Mouse (Mus musculus) right cerebral cortex, postnatal 10 days (tissue): Measurements from ENCODE around the gene Rhbdf1.

Experiments used
- DNase-seq, 2 experiments: peaks; one replicate each; pipeline ENCODE4 v3.0.0; 2021; ENCODE audit warnings: low spot score in 2 of 2

Gene Rhbdf1

DNA sequence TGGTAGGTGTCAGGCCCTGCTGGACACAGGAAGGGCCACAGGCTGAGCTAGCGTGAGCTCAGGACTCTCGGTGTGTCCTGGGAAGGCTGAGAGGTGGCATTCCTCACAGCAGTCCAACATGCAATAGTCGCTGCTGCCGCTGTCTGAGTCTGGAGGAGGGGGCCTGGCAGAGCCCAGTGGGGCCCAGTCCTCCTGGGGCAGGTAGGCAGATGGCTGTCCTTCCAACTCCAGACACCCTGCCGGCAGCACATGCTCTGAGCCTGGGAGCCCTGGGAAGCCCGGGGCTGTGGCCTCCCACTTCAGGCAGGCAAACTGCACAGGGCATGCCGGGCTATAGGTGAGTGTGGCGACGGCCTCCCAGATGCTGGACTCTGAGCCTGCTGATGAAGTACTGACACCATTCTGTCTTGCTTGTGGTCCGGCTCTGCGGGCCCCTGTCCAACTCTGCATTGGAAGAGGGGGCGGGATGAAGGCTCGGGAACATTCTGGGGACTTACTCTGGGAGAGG, 31.4 kb downstream of the Rhbdf1 start:
- no peak for DNase-seq

DNA sequence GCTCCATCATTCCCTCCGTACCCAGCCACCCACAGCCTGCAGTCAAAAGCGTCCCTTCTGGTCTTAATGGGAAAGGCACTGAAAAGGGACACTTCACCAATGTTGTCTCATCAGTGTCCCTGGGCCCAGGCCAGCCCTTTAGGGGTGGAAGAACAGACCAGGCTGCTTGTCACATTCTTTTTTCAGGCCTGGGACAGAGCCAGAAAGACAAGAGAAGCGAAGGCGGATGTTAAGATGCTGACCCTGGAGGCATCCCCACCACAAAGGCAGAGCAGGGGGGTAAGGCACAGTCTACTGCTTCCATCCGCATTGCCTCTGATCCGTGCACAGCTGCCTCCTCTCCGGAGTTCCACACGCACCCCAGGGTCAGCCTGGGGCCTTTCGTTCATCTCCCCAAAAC, 32.0 kb downstream of the Rhbdf1 start:
- no peak for DNase-seq

DNA sequence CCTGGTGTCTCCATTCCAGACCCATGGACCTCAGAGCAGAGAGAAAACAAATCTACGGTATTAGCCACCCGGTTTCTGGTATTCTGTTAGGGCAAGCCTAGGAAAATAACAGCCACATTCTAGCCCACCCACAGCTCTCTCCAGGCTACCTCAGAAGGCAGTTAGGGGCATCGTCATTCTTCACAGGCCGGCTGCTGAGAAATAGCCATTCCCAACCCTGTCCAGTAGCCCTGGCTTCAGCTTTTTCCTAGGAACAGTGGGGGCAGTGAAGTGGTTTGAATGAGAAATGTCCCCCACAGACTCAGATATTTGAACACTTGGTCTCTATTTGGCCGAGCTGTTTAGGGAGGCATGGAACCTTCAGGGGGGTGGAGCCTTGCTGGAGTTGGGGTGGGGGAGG, 32.7 kb downstream of the Rhbdf1 start:
- peak in 1 of 2 experiments; percentile 6 for DNase-seq

DNA sequence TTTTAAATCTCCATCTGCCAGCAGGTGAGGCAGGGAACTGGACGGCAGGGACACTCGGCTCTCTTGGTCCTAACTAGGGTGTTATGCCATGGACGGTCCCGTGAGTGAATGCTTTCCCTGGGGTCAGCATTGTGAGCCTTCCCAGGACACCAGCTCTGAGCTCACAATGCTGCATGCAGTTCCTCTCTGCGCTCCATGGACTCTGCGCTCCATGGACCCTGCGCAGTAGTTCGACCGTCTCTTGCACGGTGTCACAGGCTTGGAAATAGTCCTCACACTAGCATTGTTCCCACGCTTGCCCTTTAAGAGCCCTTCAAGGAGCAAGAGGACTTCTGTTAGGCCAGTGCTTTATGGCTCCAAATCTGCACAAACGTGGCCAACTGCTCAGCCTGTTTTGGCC, 33.2 kb downstream of the Rhbdf1 start:
- peak in 1 of 2 experiments; percentile 10 for DNase-seq

DNA sequence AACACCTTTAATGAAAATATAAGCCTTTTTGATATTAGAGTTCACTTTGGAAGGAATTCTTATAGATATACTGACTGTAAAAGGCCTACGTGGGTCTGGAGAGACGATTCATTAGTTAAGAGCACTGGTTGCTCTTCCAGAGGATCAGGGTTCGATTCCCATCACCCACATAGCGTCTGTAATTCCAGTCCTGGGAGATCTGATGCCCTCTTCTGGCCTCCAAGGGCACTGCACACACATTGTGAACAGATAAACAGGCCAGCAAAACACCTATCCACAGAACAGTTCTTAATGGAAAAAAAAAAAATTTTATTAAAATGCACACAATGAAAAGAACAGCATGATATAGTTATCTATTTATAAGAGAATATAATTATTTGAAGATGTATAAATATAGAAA, 34.8 kb downstream of the Rhbdf1 start:
- DNase-seq: peak in 1 of 2 experiments; percentile 11

DNA sequence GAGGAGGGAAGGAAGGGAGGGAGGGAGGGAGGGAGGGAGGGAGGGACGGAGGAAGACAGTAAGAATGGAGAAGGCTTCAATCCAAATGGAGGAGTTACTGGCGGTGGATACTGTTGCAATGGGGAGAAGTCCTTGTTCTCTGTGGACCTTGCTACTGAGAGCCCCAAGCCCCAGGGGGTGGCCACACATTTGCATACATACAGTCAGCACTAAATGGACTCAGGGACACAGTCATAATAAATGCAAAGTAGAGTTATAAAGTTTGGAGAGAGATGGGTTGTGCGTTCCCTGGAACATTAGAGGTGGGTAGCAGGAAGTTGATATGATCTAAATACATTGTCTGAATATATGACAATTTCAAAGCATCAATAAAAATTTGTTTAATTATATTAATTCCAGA, 36.1 kb downstream of the Rhbdf1 start:
- DNase-seq: peak in 1 of 2 experiments; percentile 2

DNA sequence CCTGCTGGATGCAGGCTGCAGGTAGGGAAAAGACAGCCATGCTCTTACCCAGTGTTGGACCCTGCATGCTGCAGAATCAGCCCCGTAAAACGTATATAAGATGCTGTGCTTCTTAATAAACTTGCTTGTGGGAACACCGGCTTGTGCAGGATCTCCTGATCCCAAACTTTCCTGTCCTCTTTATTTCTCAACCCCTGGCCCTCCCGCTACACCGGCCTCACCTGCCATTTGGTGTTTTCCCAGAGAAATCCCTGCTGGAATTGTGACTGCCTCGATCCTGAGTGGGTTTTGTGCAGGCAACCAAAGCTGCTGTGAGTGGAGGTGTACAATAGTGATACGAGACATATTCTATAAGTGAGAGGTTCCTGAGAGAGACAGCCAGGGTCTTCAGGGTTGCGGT, 37.6 kb downstream of the Rhbdf1 start:
- peak in 1 of 2 experiments; percentile 18 for DNase-seq

DNA sequence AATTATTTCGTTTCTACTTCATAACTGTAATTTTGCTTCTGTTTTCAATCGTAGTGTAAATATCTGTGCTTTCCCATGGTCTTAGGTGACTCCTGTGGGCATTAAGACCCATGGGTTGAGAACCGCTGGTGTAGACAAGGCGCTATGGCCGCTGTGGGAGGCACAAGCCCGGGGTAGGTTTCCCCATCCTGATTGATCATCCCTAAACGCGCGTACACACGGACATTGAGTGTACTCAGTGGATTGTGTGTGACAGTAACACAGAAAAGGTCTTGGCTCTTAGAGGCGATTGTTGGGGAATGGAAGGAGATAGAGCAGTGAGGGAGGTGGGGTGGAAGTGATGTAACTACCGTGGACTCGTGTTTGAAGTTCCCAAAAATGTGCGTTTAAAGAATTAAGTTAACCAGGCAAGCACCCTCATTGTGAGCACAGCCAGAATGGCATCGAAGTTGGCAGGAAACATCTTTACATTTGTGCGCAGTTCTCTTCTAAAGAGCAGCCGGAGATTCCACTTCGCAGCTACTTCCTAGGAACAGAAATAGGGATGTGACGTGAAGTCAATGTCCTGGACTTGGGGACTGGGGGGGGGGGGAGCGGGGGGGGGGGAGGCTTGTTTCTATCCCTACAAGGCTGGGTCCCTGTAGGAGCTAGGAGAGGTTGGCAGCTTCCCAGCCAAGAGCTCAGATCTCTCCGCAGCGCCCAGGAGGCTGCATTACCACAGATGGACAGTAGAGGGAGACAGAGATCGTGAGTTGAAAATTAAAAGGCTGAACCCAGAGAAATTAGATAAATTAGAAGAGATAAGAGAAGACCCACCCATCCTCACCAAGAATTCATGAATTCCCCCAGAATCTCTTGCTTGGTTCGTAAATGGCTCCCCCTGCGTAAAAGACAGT, 39.9 kb downstream of the Rhbdf1 start:
- DNase-seq: peak; percentile 90 to 94

DNA sequence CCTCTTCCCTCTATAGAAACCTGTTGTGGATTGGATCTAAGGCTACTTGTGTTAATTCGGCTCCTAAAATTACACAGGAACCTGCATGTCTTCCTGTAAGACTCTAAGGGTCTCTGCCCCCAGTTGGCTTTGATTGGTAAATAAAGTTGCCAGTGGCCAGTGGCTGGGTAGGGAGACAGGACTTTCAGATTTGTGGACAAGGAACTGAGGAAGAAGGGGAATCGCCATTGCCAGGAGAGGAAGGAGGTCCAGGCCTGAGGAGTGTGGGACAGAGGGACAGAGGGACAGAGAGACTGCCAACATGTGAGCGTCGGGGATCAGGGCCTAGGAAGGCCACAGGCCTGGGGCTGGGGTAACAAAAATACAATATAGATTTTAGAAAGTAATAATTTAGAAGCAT, 40.9 kb downstream of the Rhbdf1 start:
- peak in 1 of 2 experiments; percentile 6 for DNase-seq

DNA sequence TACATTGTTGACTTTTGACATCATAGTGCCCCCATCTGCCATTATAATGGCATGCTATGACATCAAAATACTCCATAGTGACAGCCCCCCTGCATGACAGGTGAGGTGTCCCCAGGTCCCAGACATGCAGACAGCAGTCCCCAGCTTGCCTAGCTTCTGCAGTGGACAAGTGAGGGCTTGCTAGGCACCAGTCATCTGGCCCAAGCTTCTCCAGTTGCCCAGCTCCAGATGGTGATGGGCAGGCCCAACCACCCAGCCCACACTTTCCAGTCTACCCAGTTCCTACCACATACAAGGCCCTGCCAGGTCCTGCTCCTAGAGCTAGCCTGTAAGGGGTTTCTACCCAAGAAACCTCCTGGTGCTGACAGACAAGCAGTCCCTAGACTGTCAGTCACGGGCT, 43.6 kb downstream of the Rhbdf1 start:
- peak in 1 of 2 experiments; percentile 8 for DNase-seq

DNA sequence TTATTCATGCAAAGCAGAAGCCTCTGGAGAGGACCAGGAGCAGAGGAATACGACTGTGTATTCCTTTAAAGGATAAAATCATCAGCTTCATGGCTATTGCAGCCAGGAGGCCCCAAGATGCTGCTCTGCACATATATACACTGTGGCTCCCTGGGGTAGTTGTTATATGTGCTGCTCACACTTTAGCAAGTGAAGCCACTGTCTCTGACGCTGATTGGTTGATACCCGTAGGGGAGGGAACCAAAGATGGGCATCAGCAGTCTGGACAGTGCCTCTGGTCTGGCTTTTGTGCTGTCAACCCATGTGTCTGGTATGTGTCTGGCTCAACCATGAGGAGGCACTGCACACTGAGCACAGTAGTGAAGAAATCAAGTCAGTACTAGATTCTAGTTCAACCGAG, 55.4 kb downstream of the Rhbdf1 start:
- peak; percentile 9 to 15 for DNase-seq

DNA sequence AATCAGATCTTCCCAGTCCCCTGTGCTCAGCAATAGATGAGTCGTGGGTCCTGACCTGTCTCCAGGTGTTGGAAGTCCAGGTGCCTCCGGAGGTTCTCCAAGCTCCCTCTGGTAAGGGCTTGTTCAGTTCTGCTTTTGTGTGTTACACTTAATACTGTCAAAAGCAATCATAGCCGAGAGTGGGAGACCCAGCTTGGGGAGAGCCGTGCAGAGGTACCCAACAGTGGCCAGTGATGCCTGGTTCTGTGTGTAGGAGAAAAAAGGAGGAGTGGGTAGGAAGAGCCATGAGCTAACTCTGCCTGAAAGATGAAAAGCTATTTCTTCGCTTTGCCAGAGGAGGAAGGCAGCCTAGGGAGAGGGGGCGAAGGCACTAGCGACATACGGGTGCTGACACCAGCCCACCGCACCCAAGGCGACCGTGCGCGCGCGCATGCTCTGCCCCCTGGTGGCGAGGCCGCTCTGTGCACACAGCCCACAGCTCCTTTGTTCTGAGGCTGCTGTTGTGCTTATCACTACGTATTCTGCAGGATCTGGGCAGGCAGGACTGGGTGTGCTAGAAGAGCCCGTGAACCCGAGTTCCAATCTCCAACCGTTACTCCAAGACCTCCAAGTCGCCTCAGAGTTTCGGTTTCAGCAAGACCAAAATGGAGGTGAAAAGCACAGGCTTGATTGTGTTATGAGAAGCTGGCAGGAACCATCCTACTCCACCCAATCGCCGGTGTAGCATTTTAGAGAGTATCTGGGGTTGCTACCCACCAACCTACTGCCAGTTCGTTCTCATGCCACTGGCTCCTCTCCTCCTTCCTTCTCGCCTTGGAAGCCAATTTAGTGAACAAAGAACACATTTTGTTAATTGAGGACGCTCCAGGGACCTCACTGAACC, 59.9 kb downstream of the Rhbdf1 start:
- peak; percentile 93 to 94 for DNase-seq

DNA sequence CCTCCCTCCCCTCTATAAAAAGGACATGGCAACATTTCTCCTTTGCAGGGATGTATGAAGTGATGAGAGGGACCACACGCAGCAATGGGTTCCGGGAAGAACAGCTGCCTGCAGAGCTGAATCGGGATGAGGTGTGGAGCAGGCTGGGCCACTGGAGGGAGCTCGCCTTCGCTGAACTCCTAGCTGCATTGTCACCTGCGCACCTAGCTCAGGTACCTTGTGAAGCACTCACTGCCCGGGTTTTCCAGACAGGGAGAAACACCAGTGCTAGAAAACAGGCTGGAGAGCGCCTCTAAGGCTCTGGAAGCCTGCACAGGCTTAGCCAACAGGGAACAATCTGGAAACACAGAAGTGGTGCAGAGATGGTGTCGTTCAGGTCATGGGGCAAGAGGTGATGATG, 60.6 kb downstream of the Rhbdf1 start:
- DNase-seq: peak; percentile 65 to 73

DNA sequence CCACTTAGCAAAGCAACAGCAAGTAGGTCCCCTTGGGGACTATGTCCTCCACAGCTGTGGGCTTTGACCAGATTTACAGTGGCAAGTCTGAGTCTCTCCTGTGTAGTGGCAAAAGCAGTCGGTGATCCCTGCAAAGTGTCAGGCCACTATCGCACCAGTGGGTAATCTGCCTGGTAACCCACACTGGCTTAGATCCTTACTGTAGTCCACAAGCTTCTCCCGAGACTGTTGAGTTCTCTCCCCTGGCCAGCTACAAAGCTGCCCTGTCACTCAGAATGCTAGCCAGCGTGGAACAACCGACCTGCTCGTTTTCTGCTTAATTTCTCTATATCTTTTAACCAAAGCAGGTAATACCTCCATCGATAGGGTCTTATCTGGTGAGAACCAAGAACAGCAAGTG, 61.8 kb downstream of the Rhbdf1 start:
- peak in 1 of 2 experiments; percentile 23 for DNase-seq
